Mouse (Mus musculus) cerebellum, adult (tissue): ENCODE measurements at regions not wholly inside any gene's neighbourhood (a gene's known extent, or its start where the extent isn't known, plus 50 kb on each side); places are given as distances from the start of the nearest gene placed in this dataset.

Experiments
- ATAC-seq: cut with Nextera tagmentation; 2 replicates; pipeline ENCODE4 v1.9.2; 2017; ENCODE audit warnings: mild to moderate bottlenecking, moderate library complexity, mixed read lengths; ENCODE audit not compliant: insufficient number of reproducible peaks, low FRiP score, low TSS enrichment

GRCm38 (mm10) chr13:64007688-64008087 is 81.3 kb downstream of the Hsd17b3 start:
- ATAC-seq, result no peak

- no peak for ATAC-seq
These were observed 86.0 kb downstream of the Hsd17b3 start for GRCm38 (mm10) chr13:64002945-64003459.

GRCm38 (mm10) chr13:64000303-64000702 is 88.7 kb downstream of the Hsd17b3 start:
- no peak for ATAC-seq

GRCm38 (mm10) chr13:63998647-63999046 is 90.4 kb downstream of the Hsd17b3 start:
- ATAC-seq, result no peak

- ATAC-seq, result 0 out of 2 replicates have a peak, but pooled peaks have one; percentile 49
These were observed 95.1 kb downstream of the Hsd17b3 start for GRCm38 (mm10) chr13:63993857-63994477.

- no peak for ATAC-seq
These were observed 96.0 kb downstream of the Hsd17b3 start for GRCm38 (mm10) chr13:63992989-63993388.

GRCm38 (mm10) chr13:63990480-63990958 is 98.5 kb downstream of the Hsd17b3 start:
- ATAC-seq, result no peak

- ATAC-seq, result no peak
These were observed 99.3 kb downstream of the Hsd17b3 start for GRCm38 (mm10) chr13:63989769-63990168.

GRCm38 (mm10) chr13:63988263-63988662 is 100.8 kb downstream of the Hsd17b3 start:
- no peak for ATAC-seq

- ATAC-seq, result no peak
These were observed 102.3 kb downstream of the Hsd17b3 start for GRCm38 (mm10) chr13:63986681-63987080.

GRCm38 (mm10) chr13:63985590-63985989 is 103.4 kb downstream of the Hsd17b3 start:
- no peak for ATAC-seq

- no peak for ATAC-seq
These were observed 103.9 kb downstream of the Hsd17b3 start for GRCm38 (mm10) chr13:63985086-63985485.

- ATAC-seq, result no peak
These were observed 108.9 kb downstream of the Hsd17b3 start for GRCm38 (mm10) chr13:63980012-63980691.

GRCm38 (mm10) chr13:63979581-63979980 is 109.4 kb downstream of the Hsd17b3 start:
- ATAC-seq, result no peak

- no peak for ATAC-seq
These were observed 119.1 kb downstream of the Hsd17b3 start for GRCm38 (mm10) chr13:63969907-63970306.

- no peak for ATAC-seq
These were observed 120.4 kb downstream of the Hsd17b3 start for GRCm38 (mm10) chr13:63968623-63969022.

- ATAC-seq, result no peak
These were observed 131.9 kb downstream of the Hsd17b3 start for GRCm38 (mm10) chr13:63957098-63957497.

GRCm38 (mm10) chr13:63954305-63954704 is 134.7 kb downstream of the Hsd17b3 start:
- no peak for ATAC-seq

- no peak for ATAC-seq
These were observed 136.9 kb downstream of the Hsd17b3 start for GRCm38 (mm10) chr13:63951922-63952734.

- ATAC-seq, result no peak
These were observed 136.1 kb downstream of the Ercc6l2 start for GRCm38 (mm10) chr13:63951136-63951535.
